8 mouse cellular contexts compared by ENCODE assay signal in the genomic region with DNA sequence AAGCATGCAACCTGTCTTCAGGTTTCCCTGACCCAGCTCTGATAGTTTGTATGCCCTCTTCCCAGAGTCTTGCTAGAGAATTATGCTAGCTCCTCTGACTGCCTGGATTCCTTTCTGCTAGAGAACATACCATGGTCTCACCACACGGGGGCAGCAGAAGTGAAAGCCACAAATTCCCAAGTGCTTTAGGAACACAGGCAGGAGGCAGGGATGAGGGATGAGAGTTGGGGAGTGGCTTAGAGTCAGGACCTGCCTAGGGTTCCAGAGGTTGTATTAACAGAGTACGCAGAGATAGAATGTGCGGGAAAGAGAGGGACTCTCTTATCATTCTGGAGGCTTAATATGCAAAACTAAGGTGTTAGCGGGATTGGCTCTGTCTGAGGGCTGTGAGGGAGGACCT.
DNase-seq lines count a peak whose midpoint lies in the region; ATAC-seq and TF ChIP-seq lines count a peak whose summit lies in the region.

No protein-coding gene starts in this region.

- peak; percentile 25; the same call in 1 of the 2 replicates for TF ChIP-seq CTCF in spleen, adult 2 months (IDR thresholded peaks at IDR 0.05; ENCODE audit: extremely low read depth, insufficient read depth, insufficient read length, insufficient replicate concordance)
- TF ChIP-seq CTCF in kidney, adult 2 months (conservative IDR thresholded peaks at IDR 0.05; ENCODE audit: insufficient read depth, insufficient read length, low read depth, low read length) = peak; percentile 68

- peak; percentile 65 for ATAC-seq in neural tube, embryonic 12.5 days (ENCODE audit: low FRiP score, low read depth)

- H3K9ac ChIP-seq in neural tube, embryonic 12.5 days = no peak overlapping the region

- H3K4me2 ChIP-seq in neural tube, embryonic 12.5 days (replicated peaks) = no peak overlapping the region

- H3K36me3 ChIP-seq in spleen, adult 2 months (ENCODE audit: control insufficient read depth, insufficient read depth, low read length) = no peaks in the 10 kb centered on the region
- H3K36me3 ChIP-seq in kidney, adult 2 months (ENCODE audit: control insufficient read depth, insufficient read depth, low read length) = no peaks in the 10 kb centered on the region
- H3K36me3 ChIP-seq in limb, embryonic 10.5 days = no peaks in the 10 kb centered on the region
- H3K36me3 ChIP-seq in neural tube, embryonic 12.5 days = no peaks in the 10 kb centered on the region

- H3K27me3 ChIP-seq in spleen, adult 2 months (ENCODE audit: control insufficient read depth, insufficient read depth, low read length) = no peaks in the 10 kb centered on the region
- no peaks in the 10 kb centered on the region for H3K27me3 ChIP-seq in kidney, adult 2 months (replicated peaks; ENCODE audit: control insufficient read depth, insufficient read depth, low read length)
- H3K27me3 ChIP-seq in limb, embryonic 10.5 days (ENCODE audit: low read depth, poor library complexity, severe bottlenecking) = no peaks in the 10 kb centered on the region
- no peaks in the 10 kb centered on the region for H3K27me3 ChIP-seq in neural tube, embryonic 12.5 days (replicated peaks)

- 50% methylated on average over 4 of the region's 4 CpGs for WGBS in spleen, adult 2 months
- WGBS in kidney, adult 2 months = 31% methylated on average over 4 of the region's 4 CpGs
- 21% methylated on average over 4 of the region's 4 CpGs for WGBS in limb, embryonic 10.5 days
- WGBS in neural tube, embryonic 12.5 days = 25% methylated on average over 4 of the region's 4 CpGs

- TF ChIP-seq POLR2A in spleen, adult 2 months (IDR thresholded peaks at IDR 0.05; ENCODE audit: low read depth, low read length) = no peak
- no peak for TF ChIP-seq POLR2A in kidney, adult 2 months (IDR thresholded peaks at IDR 0.05; ENCODE audit: low read depth, low read length)

- no peak for DNase-seq in spleen, adult 2 months (ENCODE audit: low read depth in 1 of 2, low spot score in 2 of 2)
- DNase-seq in spleen, adult 12 weeks (ENCODE audit: low spot score) = no peak
- peak; percentile 21 for DNase-seq in cerebellum, adult 9-11 months
- peak; percentile 34 to 54 for DNase-seq in frontal cortex, postnatal 10 days (ENCODE audit: low spot score in 2 of 2)
- peak; percentile 48 for DNase-seq in kidney, adult 2 months
- peak; percentile 83 for DNase-seq in limb, embryonic 10.5 days (ENCODE audit: low spot score)
- peak; percentile 37 to 39 for DNase-seq in urinary bladder, postnatal 36 days (ENCODE audit: low spot score in 2 of 2)

- no peaks in the 10 kb centered on the region for H3K9me3 ChIP-seq in limb, embryonic 10.5 days (replicated peaks)
- no peaks in the 10 kb centered on the region for H3K9me3 ChIP-seq in neural tube, embryonic 12.5 days

- H3K27ac ChIP-seq in spleen, adult 2 months (ENCODE audit: insufficient read depth, low read length) = no peak overlapping the region
- no peak overlapping the region for H3K27ac ChIP-seq in kidney, adult 2 months (ENCODE audit: insufficient read depth, low read depth, low read length)
- H3K27ac ChIP-seq in limb, embryonic 10.5 days = no peak overlapping the region
- H3K27ac ChIP-seq in neural tube, embryonic 12.5 days = no peak overlapping the region

- H3K4me3 ChIP-seq in spleen, adult 2 months (ENCODE audit: extremely low read depth, insufficient read depth, insufficient read length) = no peak overlapping the region
- H3K4me3 ChIP-seq in kidney, adult 2 months (ENCODE audit: insufficient read depth, low read depth, low read length) = no peak overlapping the region
- H3K4me3 ChIP-seq in limb, embryonic 10.5 days = no peak overlapping the region
- H3K4me3 ChIP-seq in neural tube, embryonic 12.5 days = no peak overlapping the region

- no peaks in the 10 kb centered on the region for H3K4me1 ChIP-seq in spleen, adult 2 months (ENCODE audit: control insufficient read depth, insufficient read depth, insufficient read length)
- no peaks in the 10 kb centered on the region for H3K4me1 ChIP-seq in kidney, adult 2 months (ENCODE audit: control insufficient read depth, insufficient read depth, low read length)
- H3K4me1 ChIP-seq in limb, embryonic 10.5 days = no peaks in the 10 kb centered on the region
- H3K4me1 ChIP-seq in neural tube, embryonic 12.5 days = no peaks in the 10 kb centered on the region

Comparison
In these comparisons a context has a peak if more than half of its experiments do, and no peak if none do; other contexts are left out.
1. DNase-seq: peak in cerebellum, adult 9-11 months (single experiment), frontal cortex, postnatal 10 days (2 of 2), kidney, adult 2 months (single experiment), limb, embryonic 10.5 days (single experiment) and urinary bladder, postnatal 36 days (2 of 2); none in spleen, adult 2 months (0 of 2) and spleen, adult 12 weeks (single experiment).